Mouse (Mus musculus): ENCODE measurements at regions not wholly inside any gene's neighbourhood (a gene's known extent, or its start where the extent isn't known, plus 50 kb on each side); places are given as distances from the start of the nearest gene placed in this dataset.

DNA sequence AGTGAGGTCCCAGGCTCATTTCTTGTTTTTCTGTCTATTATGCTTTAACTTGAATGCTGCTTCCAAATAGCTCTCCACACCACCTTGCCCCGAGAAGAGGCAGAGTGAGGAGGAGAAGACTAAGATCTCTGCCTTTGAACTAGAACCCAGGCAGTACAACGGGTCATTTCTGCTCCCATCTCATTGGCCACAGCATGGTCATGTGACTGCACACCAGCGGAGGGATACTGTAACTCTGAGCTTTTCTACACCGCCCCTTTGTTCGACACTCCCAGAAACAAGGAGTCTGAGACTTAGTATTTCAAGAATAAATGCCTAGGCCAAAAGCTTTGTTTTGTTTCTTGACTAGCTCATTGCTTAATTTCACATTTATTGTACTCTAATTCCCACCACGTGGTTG lies 230.5 kb upstream of the Habp2 start:
- H3K36me3 ChIP-seq (replicated peaks), result no peaks in the 10 kb centered on the region
- 83% methylated on average over 6 of the region's 6 CpGs for WGBS
- H3K27me3 ChIP-seq (replicated peaks; ENCODE audit: low read depth, poor library complexity, severe bottlenecking), result peaks cover 17% of the 10 kb centered on the region
- H3K4me3 ChIP-seq, result no peak overlapping the region
- no peak overlapping the region for H3K27ac ChIP-seq (replicated peaks)
- H3K4me1 ChIP-seq, result peaks cover 17% of the 10 kb centered on the region
- H3K9me3 ChIP-seq, result no peaks in the 10 kb centered on the region
- DNase-seq (ENCODE audit: low spot score), result no peak

- peak; percentile 50 for DNase-seq (ENCODE audit: low spot score)
- 47% methylated on average over 10 of the region's 10 CpGs for WGBS
- peak overlapping the region; percentile 82 for H3K27ac ChIP-seq (replicated peaks)
These were observed 224.9 kb upstream of the Habp2 start for GRCm38 (mm10) chr19:56061882-56062540.

GRCm38 (mm10) chr19:56063099-56063498 lies 223.8 kb upstream of the Habp2 start:
- Histone ChIP-seq H3K36me3 (replicated peaks) (no peaks in the 10 kb centered on the region), H3K4me1 (peaks cover 40% of the 10 kb centered on the region), H3K27ac (replicated peaks) (peak overlapping the region; percentile 40), H3K9me3 (no peaks in the 10 kb centered on the region), H3K4me3 (no peak overlapping the region), H3K27me3 (replicated peaks; ENCODE audit: low read depth, poor library complexity, severe bottlenecking) (peaks cover 53% of the 10 kb centered on the region)
- no peak for DNase-seq (ENCODE audit: low spot score)
- WGBS, result 65% methylated on average over 5 of the region's 5 CpGs

More at GRCm38 (mm10) chr19:56061882-56062540, 224.9 kb upstream of the Habp2 start:
- H3K4me1 ChIP-seq, result peaks cover 41% of the 10 kb centered on the region
- no peaks in the 10 kb centered on the region for H3K9me3 ChIP-seq
- no peaks in the 10 kb centered on the region for H3K36me3 ChIP-seq (replicated peaks)
- peaks cover 49% of the 10 kb centered on the region for H3K27me3 ChIP-seq (replicated peaks; ENCODE audit: low read depth, poor library complexity, severe bottlenecking)
- H3K4me3 ChIP-seq, result no peak overlapping the region

DNA sequence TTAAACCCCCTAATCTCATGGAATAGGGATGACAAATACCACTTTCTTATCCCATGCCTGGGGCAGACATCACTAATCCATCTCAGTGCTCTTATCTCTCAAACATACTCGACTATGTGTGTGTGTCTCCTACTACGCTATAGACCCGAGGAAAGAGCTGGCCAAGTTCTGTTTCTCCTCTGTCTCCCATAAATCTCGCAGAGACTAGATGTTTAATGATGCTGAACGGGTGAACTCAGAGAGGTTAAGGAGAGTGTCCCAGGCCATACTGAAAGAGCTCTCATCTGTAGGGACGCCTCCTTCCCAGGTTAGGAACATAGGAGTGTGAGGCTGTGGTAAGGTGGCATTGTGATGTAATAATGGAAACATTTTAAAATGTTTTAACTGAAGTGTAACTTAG lies 221.2 kb upstream of the Habp2 start:
- DNase-seq (ENCODE audit: low spot score), result no peak
- Histone ChIP-seq H3K36me3 (replicated peaks) (no peaks in the 10 kb centered on the region), H3K27ac (replicated peaks) (no peak overlapping the region), H3K9me3 (no peaks in the 10 kb centered on the region), H3K4me3 (no peak overlapping the region), H3K4me1 (peaks cover 53% of the 10 kb centered on the region), H3K27me3 (replicated peaks; ENCODE audit: low read depth, poor library complexity, severe bottlenecking) (peaks cover 59% of the 10 kb centered on the region)
- WGBS, result 83% methylated on average over 6 of the region's 6 CpGs

DNA sequence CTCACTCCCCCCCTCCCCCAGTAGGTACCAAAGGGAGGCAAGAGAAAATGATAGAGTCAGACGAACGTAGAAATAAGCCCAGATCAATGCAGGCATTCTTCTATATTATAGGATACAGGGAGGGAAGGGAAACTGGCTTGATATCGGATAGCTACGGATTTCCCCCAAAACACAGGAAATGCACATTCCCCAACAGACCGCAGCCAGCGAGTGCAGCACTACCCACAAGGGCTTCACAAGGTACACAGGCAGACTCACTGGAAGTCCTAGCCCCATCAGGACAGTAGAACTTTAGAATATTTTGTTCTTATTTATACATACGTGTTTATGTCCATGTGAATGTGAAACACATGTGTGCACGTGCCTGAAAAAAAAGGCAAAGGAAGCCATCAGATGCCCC lies 218.8 kb upstream of the Habp2 start:
- H3K27ac ChIP-seq (replicated peaks), result 0 out of 2 replicates have a peak overlapping the region, but pooled peaks have one; percentile 51
- peaks cover 51% of the 10 kb centered on the region for H3K27me3 ChIP-seq (replicated peaks; ENCODE audit: low read depth, poor library complexity, severe bottlenecking)
- H3K36me3 ChIP-seq (replicated peaks), result no peaks in the 10 kb centered on the region
- WGBS, result 68% methylated on average over 8 of the region's 8 CpGs
- H3K4me1 ChIP-seq, result peaks cover 45% of the 10 kb centered on the region
- DNase-seq (ENCODE audit: low spot score), result no peak
- no peak overlapping the region for H3K4me3 ChIP-seq
- no peaks in the 10 kb centered on the region for H3K9me3 ChIP-seq

DNA sequence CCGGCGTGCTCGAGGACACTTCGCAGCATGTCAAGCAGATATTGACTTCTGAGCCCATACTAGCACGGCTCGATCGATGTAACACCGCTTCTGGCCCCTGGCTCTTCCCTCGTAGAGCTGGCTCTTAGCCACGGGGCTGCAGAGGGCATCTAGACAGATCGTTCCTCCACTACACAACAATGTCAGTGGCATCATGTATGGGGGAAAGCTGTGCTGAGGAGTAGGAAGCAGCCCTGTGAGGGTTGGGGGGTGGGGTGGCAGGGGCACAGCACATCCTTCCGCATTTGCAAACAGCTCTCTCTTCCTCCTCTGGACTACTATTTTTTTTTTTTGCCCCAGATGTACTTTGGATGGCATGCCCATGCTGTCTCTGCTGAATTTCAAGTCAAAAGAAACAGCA lies 218.1 kb upstream of the Habp2 start:
- H3K4me3 ChIP-seq, result no peak overlapping the region
- peaks cover 38% of the 10 kb centered on the region for H3K4me1 ChIP-seq
- peak overlapping the region; percentile 51 for H3K27ac ChIP-seq (replicated peaks)
- WGBS, result 78% methylated on average over 12 of the region's 12 CpGs
- H3K27me3 ChIP-seq (replicated peaks; ENCODE audit: low read depth, poor library complexity, severe bottlenecking), result peaks cover 52% of the 10 kb centered on the region
- no peak for DNase-seq (ENCODE audit: low spot score)
- no peaks in the 10 kb centered on the region for H3K36me3 ChIP-seq (replicated peaks)
- no peaks in the 10 kb centered on the region for H3K9me3 ChIP-seq

DNA sequence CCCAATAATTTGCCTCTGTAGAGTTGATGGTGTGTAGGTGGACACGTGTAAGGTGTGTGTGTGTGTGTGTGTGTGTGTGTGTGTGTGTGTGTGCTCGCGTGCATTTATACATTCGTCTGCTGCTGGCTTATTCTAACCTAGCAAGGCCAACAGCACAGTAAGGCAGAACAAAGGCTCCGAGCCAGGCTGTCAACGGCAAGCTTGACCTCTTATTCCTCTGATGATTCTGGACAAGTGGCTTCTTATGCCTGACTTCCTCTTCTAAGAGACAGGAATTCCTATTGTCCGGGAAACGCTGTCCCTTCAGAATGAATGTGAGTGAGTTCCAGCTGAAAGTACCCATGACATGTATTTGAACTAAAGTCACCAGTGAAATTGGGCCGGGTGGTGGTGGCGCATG lies 217.7 kb upstream of the Habp2 start:
- Histone ChIP-seq H3K9me3 (no peaks in the 10 kb centered on the region), H3K4me1 (peaks cover 38% of the 10 kb centered on the region), H3K27ac (replicated peaks) (peak overlapping the region; percentile 51; the same call in 1 of the 2 replicates), H3K4me3 (no peak overlapping the region), H3K27me3 (replicated peaks; ENCODE audit: low read depth, poor library complexity, severe bottlenecking) (peaks cover 57% of the 10 kb centered on the region), H3K36me3 (replicated peaks) (no peaks in the 10 kb centered on the region)
- 51% methylated on average over 10 of the region's 10 CpGs for whole genome bisulfite sequencing
- no peak for DNase-seq (ENCODE audit: low spot score)

DNA sequence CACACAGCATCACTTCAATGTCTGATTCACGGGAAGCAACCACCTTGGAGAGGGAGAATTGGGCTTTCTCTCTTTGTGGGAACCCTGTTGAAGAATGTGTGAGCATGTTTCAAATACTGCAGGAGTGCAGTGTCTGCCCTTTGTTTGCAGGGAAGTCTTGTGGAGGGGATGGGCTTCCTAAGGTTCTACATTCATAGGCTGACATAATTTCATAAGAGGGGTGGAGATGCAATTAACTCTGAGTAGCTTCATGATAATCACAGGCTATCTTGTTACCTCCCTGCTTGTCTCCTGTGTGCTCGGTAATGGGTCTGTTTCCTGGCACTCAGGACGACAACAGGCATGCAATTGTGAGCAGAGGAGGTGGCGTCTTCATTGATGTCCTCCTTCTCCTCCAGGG lies 215.6 kb upstream of the Habp2 start:
- peaks cover 38% of the 10 kb centered on the region for H3K4me1 ChIP-seq
- peak overlapping the region; percentile 36; the same call in 1 of the 2 replicates for H3K27ac ChIP-seq (replicated peaks)

GRCm38 (mm10) chr19:56076128-56076527 lies 210.8 kb upstream of the Habp2 start:
- H3K36me3 ChIP-seq (replicated peaks), result no peaks in the 10 kb centered on the region
- WGBS, result 93% methylated on average over 8 of the region's 8 CpGs
- H3K27me3 ChIP-seq (replicated peaks; ENCODE audit: low read depth, poor library complexity, severe bottlenecking), result peaks cover 69% of the 10 kb centered on the region

More for the DNA sequence above, 215.6 kb upstream of the Habp2 start:
- WGBS, result 42% methylated on average over 4 of the region's 4 CpGs
- DNase-seq (ENCODE audit: low spot score), result no peak
- H3K9me3 ChIP-seq, result no peaks in the 10 kb centered on the region
- H3K4me3 ChIP-seq, result no peak overlapping the region
- H3K36me3 ChIP-seq (replicated peaks), result no peaks in the 10 kb centered on the region
- H3K27me3 ChIP-seq (replicated peaks; ENCODE audit: low read depth, poor library complexity, severe bottlenecking), result peaks cover 57% of the 10 kb centered on the region

GRCm38 (mm10) chr19:56077491-56077890 lies 209.4 kb upstream of the Habp2 start:
- H3K4me1 ChIP-seq, result no peaks in the 10 kb centered on the region
- WGBS, result 82% methylated on average over 8 of the region's 8 CpGs
- no peak overlapping the region for H3K27ac ChIP-seq (replicated peaks)
- no peak overlapping the region for H3K4me3 ChIP-seq
- DNase-seq (ENCODE audit: low spot score), result no peak
- no peaks in the 10 kb centered on the region for H3K9me3 ChIP-seq
- H3K36me3 ChIP-seq (replicated peaks), result no peaks in the 10 kb centered on the region
- peaks cover 76% of the 10 kb centered on the region for H3K27me3 ChIP-seq (replicated peaks; ENCODE audit: low read depth, poor library complexity, severe bottlenecking)

More at GRCm38 (mm10) chr19:56076128-56076527, 210.8 kb upstream of the Habp2 start:
- no peaks in the 10 kb centered on the region for H3K9me3 ChIP-seq
- H3K4me1 ChIP-seq, result peaks cover 9% of the 10 kb centered on the region
- no peak for DNase-seq (ENCODE audit: low spot score)
- no peak overlapping the region for H3K27ac ChIP-seq (replicated peaks)
- no peak overlapping the region for H3K4me3 ChIP-seq

- H3K36me3 ChIP-seq (replicated peaks), result no peaks in the 10 kb centered on the region
- H3K4me1 ChIP-seq, result peaks cover 30% of the 10 kb centered on the region
- WGBS, result 48% methylated on average over 7 of the region's 7 CpGs
- H3K27ac ChIP-seq (replicated peaks), result no peak overlapping the region
- no peak for DNase-seq (ENCODE audit: low spot score)
- peaks cover 20% of the 10 kb centered on the region for H3K9me3 ChIP-seq
- no peak overlapping the region for H3K4me3 ChIP-seq
- H3K27me3 ChIP-seq (replicated peaks; ENCODE audit: low read depth, poor library complexity, severe bottlenecking), result peaks cover 40% of the 10 kb centered on the region
These were observed 200.4 kb upstream of the Habp2 start for GRCm38 (mm10) chr19:56086413-56087083.

GRCm38 (mm10) chr19:56087127-56087526 lies 199.8 kb upstream of the Habp2 start:
- Histone ChIP-seq H3K36me3 (replicated peaks) (no peaks in the 10 kb centered on the region), H3K4me1 (peaks cover 30% of the 10 kb centered on the region), H3K4me3 (no peak overlapping the region), H3K27me3 (replicated peaks; ENCODE audit: low read depth, poor library complexity, severe bottlenecking) (peaks cover 40% of the 10 kb centered on the region), H3K9me3 (peaks cover 20% of the 10 kb centered on the region), H3K27ac (replicated peaks) (no peak overlapping the region)
- 41% methylated on average over 6 of the region's 6 CpGs for WGBS
- DNase-seq (ENCODE audit: low spot score), result peak; percentile 17

DNA sequence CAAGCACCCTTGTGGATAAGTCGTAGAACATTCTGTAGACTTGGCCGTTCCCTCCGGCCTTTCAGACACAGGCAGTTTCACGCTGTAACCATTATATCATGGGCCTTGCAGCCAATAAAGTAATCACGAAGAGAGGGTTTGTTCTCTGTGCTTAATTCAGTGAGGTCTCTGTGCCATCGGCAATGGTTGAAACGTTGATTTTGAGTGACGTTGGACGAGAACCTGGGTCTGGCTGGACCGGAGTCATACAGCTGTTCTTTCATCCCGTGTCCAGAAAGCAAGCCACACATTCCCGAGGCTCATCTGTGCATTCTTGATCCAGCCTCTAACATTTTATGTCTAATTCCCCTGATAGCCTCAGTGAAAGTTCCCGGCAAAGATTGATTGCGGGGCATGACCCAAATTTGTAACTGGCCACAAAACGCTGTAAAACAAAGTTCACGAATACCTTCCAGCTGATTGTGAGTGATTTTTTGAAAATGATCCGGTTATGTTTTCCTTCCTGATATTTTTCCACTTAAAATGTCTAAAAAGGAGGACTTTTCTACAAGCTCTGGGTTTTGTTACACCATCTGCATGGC lies 197.1 kb upstream of the Habp2 start:
- Histone ChIP-seq H3K4me3 (no peak overlapping the region), H3K4me1 (peaks cover 30% of the 10 kb centered on the region), H3K36me3 (replicated peaks) (no peaks in the 10 kb centered on the region), H3K27me3 (replicated peaks; ENCODE audit: low read depth, poor library complexity, severe bottlenecking) (peaks cover 67% of the 10 kb centered on the region), H3K27ac (replicated peaks) (no peak overlapping the region), H3K9me3 (no peaks in the 10 kb centered on the region)
- DNase-seq (ENCODE audit: low spot score), result no peak
- 86% methylated on average over 17 of the region's 17 CpGs for WGBS

All from embryonic facial prominence, embryonic 10.5 days (tissue).